Mouse (Mus musculus): ENCODE measurements around the gene Cideb. TPM values are rescaled to one million over a fixed set of nuclear protein-coding genes. Genes with fewer than 3 reads are reported as not detected.
A peak's percentile ranks its signal among the peaks of the same experiment; 100 is the strongest.

Gene Cideb
- polyA plus RNA-seq, 1 experiment from 2014 or later, result 1.7 TPM

DNA sequence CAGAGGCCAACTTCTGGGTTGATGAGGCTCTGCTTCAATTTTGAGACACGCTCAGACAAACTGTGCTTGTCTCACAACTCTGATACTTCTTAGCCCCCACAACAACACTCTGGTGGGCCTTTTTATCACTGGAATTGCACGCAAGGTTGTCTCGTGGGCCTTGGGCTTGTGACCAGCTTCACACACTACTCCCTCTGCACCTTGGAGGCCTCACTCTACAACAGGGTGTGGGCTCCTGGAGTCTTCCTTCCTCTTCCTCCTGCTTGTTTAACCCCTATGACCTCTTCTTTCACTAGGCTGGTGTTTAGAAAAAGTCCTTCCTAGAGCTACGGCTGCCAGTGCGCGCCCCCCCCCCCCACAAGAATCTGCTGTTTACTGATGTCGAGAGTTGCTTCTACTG, 18.5 kb upstream of the Cideb start:
- no peak overlapping the region for H3K4me3 ChIP-seq (ENCODE audit: low read depth, low read length)
- H3K27me3 ChIP-seq (ENCODE audit: control insufficient read depth, insufficient read depth, low read length), result peaks cover 8% of the 10 kb centered on the region
- H3K9me3 ChIP-seq (replicated peaks; ENCODE audit: control insufficient read depth, low read length), result no peaks in the 10 kb centered on the region
- H3K9ac ChIP-seq (ENCODE audit: low read depth, low read length), result no peak overlapping the region
- peaks cover 18% of the 10 kb centered on the region for H3K4me1 ChIP-seq (ENCODE audit: control insufficient read depth, insufficient read depth, low read length)
- no peak for ATAC-seq (replicated peaks; ENCODE audit: insufficient number of reproducible peaks, low FRiP score, low TSS enrichment)
- no peak overlapping the region; the same call in 1 of the 2 replicates for H3K4me2 ChIP-seq
- H3K27ac ChIP-seq (ENCODE audit: low read depth, low read length), result no peak overlapping the region
- H3K36me3 ChIP-seq (ENCODE audit: control insufficient read depth, insufficient read depth, low read length), result no peaks in the 10 kb centered on the region
- 55% methylated on average over 7 of the region's 7 CpGs for WGBS (ENCODE audit: insufficient replicate concordance)

DNA sequence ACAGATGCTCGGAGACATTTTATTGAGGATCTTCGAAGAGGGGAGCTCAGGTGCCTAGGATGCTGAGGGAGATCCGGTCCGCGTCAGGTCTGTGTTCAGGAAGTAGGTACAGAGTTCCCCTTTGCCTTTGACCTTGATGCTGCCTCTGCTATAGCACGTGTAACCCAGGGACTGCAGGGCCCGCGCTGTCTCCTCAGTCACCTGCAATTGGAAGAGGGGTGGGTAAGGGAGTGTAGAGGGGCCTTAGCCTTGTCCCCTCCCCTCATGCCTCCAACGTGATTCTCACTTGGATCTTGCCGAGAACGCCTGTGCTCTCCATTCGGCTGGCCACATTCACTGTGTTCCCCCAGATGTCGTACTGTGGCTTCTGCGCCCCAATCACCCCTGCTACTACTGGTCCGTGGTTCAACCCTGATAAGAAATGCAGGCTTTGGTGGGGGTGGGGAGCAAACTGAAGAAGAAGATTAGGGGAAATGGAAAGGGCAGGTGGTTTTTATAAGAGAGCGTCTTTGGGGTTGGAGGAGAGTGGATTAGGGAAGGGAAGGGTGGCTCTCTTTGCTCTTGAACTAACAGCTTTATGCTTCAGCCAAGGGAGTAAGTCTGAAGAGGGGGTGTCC, 10.9 kb upstream of the Cideb start:
- Histone ChIP-seq H3K36me3 (ENCODE audit: control insufficient read depth, insufficient read depth, low read length) (no peaks in the 10 kb centered on the region), H3K9ac (ENCODE audit: low read depth, low read length) (no peak overlapping the region), H3K4me3 (ENCODE audit: low read depth, low read length) (no peak overlapping the region), H3K27me3 (ENCODE audit: control insufficient read depth, insufficient read depth, low read length) (peaks cover 29% of the 10 kb centered on the region), H3K4me1 (ENCODE audit: control insufficient read depth, insufficient read depth, low read length) (peaks cover 4% of the 10 kb centered on the region), H3K27ac (ENCODE audit: low read depth, low read length) (no peak overlapping the region), H3K4me2 (no peak overlapping the region), H3K9me3 (replicated peaks; ENCODE audit: control insufficient read depth, low read length) (no peaks in the 10 kb centered on the region)
- 60% methylated on average over 16 of the region's 16 CpGs for WGBS (ENCODE audit: insufficient replicate concordance)
- ATAC-seq (replicated peaks; ENCODE audit: insufficient number of reproducible peaks, low FRiP score, low TSS enrichment), result no peak

DNA sequence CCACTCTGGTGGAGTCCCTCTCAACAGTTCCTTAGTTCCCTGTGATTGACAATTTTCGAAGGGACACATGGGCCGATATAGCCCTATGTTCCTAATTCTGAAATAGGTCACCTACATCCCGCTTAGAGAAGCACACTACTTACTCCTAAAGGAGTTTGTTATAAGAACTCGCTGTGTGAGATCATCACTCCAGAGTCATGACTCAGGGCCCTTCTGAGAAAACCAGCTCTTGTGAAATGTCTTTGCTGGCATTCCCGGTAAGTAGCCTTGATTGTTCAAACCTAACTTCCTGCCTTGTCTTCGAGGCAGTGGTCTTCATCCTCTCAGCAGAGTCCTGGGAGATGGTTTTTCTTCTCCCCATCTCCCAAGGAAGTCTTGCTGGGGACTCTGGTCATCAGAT, 10.3 kb upstream of the Cideb start:
- no peaks in the 10 kb centered on the region for H3K36me3 ChIP-seq (ENCODE audit: control insufficient read depth, insufficient read depth, low read length)
- H3K27me3 ChIP-seq (ENCODE audit: control insufficient read depth, insufficient read depth, low read length), result peaks cover 29% of the 10 kb centered on the region
- no peak overlapping the region for H3K9ac ChIP-seq (ENCODE audit: low read depth, low read length)
- no peaks in the 10 kb centered on the region for H3K9me3 ChIP-seq (replicated peaks; ENCODE audit: control insufficient read depth, low read length)
- peaks cover 4% of the 10 kb centered on the region for H3K4me1 ChIP-seq (ENCODE audit: control insufficient read depth, insufficient read depth, low read length)
- no peak overlapping the region for H3K4me3 ChIP-seq (ENCODE audit: low read depth, low read length)
- H3K27ac ChIP-seq (ENCODE audit: low read depth, low read length), result no peak overlapping the region
- H3K4me2 ChIP-seq, result no peak overlapping the region
- WGBS (ENCODE audit: insufficient replicate concordance), result 74% methylated on average over 6 of the region's 6 CpGs
- ATAC-seq (replicated peaks; ENCODE audit: insufficient number of reproducible peaks, low FRiP score, low TSS enrichment), result no peak

DNA sequence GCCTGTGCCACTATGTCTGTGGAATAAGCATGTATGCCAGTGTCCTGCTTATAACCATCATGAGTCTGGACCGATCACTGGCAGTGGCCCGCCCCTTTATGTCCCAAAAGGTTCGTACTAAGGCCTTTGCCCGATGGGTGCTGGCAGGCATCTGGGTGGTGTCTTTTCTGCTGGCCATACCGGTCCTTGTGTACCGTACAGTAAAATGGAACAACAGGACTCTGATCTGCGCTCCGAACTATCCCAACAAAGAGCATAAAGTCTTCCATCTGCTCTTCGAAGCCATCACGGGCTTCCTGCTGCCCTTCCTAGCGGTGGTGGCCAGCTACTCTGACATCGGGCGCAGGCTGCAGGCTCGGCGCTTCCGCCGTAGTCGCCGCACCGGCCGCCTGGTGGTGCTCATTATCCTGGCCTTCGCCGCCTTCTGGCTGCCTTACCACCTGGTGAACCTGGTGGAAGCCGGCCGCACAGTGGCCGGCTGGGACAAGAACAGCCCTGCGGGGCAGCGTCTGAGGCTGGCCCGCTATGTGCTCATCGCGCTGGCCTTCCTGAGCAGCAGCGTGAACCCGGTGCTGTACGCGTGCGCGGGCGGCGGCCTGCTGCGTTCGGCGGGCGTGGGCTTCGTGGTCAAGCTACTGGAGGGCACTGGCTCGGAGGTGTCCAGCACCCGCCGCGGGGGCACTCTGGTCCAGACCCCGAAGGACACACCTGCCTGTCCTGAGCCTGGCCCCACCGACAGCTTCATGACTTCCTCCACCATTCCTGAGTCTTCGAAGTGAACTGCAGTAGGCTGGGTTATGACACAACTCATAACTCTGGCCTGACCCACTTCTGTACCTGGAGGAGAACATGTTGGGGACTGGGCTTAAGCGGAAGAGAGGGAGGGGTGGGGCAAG, 9.5 kb upstream of the Cideb start:
- H3K27ac ChIP-seq (ENCODE audit: low read depth, low read length), result no peak overlapping the region

DNA sequence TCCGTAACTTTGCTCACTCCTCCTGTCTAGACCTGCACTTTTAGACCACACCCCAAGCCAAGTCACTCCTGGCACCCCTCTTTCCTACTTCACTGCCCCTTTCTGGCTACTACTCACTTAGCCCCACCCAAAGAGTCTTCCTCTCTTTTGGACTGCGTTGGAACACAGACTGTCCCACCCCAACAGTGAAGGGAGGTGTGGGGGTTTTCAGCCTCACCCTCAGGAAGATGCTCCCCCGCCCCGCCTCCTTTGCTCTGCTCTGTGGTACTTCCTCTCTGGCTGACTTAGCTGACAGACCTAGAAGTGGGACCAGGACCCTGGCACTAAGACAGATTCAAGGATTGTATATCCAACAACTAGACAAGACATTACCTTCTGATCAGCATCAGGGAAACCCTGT, 7.4 kb upstream of the Cideb start, which contains the start of gene Ltb4r1:
Gene Ltb4r1 (plus strand): TSS at position 267 of the 400 bp plus-strand sequence.
- no peak within 1 kb of the TSS for H3K4me3 ChIP-seq (ENCODE audit: low read depth, low read length)
- H3K36me3 ChIP-seq (ENCODE audit: control insufficient read depth, insufficient read depth, low read length), result no peaks in the 10 kb centered on the region
- no peak within 1 kb of the TSS for H3K9ac ChIP-seq (ENCODE audit: low read depth, low read length)
- no peak within 1 kb of the TSS for H3K4me2 ChIP-seq
- WGBS (ENCODE audit: insufficient replicate concordance), result 72% methylated on average over 4 of the region's 4 CpGs
- H3K27me3 ChIP-seq (ENCODE audit: control insufficient read depth, insufficient read depth, low read length), result peaks cover 38% of the 10 kb centered on the region
- H3K9me3 ChIP-seq (replicated peaks; ENCODE audit: control insufficient read depth, low read length), result no peaks in the 10 kb centered on the region
- peaks cover 11% of the 10 kb centered on the region for H3K4me1 ChIP-seq (ENCODE audit: control insufficient read depth, insufficient read depth, low read length)
- ATAC-seq (replicated peaks; ENCODE audit: insufficient number of reproducible peaks, low FRiP score, low TSS enrichment), result no peak
- H3K27ac ChIP-seq (ENCODE audit: low read depth, low read length), result no peak within 1 kb of the TSS

More for the DNA sequence above, 9.5 kb upstream of the Cideb start:
- peak; percentile 36; the same call in 1 of the 2 replicates for ATAC-seq (replicated peaks; ENCODE audit: insufficient number of reproducible peaks, low FRiP score, low TSS enrichment)
- Histone ChIP-seq H3K9me3 (replicated peaks; ENCODE audit: control insufficient read depth, low read length) (no peaks in the 10 kb centered on the region), H3K4me3 (ENCODE audit: low read depth, low read length) (peak overlapping the region; percentile 27), H3K36me3 (ENCODE audit: control insufficient read depth, insufficient read depth, low read length) (no peaks in the 10 kb centered on the region), H3K4me1 (ENCODE audit: control insufficient read depth, insufficient read depth, low read length) (peaks cover 11% of the 10 kb centered on the region), H3K27me3 (ENCODE audit: control insufficient read depth, insufficient read depth, low read length) (peaks cover 29% of the 10 kb centered on the region), H3K4me2 (peak overlapping the region; percentile 60), H3K9ac (ENCODE audit: low read depth, low read length) (peak overlapping the region; percentile 61; the same call in 1 of the 2 replicates)
- 11% methylated on average over 52 of the region's 52 CpGs for WGBS (ENCODE audit: insufficient replicate concordance)

DNA sequence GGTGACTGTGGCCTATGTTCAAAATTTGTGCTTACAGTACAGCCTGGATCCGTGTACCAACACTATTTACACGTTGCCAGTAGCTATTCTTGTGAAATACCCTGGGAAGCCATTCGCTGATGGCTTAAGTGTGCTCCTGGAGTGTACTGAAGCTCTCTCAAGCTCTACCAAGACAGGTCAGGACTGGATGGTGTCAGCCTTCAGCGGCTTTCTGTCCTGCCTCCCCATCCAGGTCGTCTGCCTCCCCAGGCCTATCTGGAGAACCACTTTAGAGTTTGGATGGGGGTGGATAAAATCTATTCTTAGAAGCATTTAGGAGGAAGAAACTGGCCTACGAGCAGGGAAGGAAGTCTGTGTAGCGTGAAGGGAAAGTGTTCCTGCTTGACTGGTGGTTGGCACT, 4.9 kb upstream of the Cideb start:
- Histone ChIP-seq H3K27ac (ENCODE audit: low read depth, low read length) (0 out of 2 replicates have a peak overlapping the region, but pooled peaks have one; percentile 50), H3K36me3 (ENCODE audit: control insufficient read depth, insufficient read depth, low read length) (no peaks in the 10 kb centered on the region), H3K27me3 (ENCODE audit: control insufficient read depth, insufficient read depth, low read length) (peaks cover 26% of the 10 kb centered on the region), H3K4me1 (ENCODE audit: control insufficient read depth, insufficient read depth, low read length) (peaks cover 14% of the 10 kb centered on the region), H3K4me3 (ENCODE audit: low read depth, low read length) (no peak overlapping the region), H3K4me2 (peak overlapping the region; percentile 97), H3K9ac (ENCODE audit: low read depth, low read length) (no peak overlapping the region), H3K9me3 (replicated peaks; ENCODE audit: control insufficient read depth, low read length) (no peaks in the 10 kb centered on the region)
- no peak for ATAC-seq (replicated peaks; ENCODE audit: insufficient number of reproducible peaks, low FRiP score, low TSS enrichment)
- 27% methylated on average over 7 of the region's 7 CpGs for WGBS (ENCODE audit: insufficient replicate concordance)

DNA sequence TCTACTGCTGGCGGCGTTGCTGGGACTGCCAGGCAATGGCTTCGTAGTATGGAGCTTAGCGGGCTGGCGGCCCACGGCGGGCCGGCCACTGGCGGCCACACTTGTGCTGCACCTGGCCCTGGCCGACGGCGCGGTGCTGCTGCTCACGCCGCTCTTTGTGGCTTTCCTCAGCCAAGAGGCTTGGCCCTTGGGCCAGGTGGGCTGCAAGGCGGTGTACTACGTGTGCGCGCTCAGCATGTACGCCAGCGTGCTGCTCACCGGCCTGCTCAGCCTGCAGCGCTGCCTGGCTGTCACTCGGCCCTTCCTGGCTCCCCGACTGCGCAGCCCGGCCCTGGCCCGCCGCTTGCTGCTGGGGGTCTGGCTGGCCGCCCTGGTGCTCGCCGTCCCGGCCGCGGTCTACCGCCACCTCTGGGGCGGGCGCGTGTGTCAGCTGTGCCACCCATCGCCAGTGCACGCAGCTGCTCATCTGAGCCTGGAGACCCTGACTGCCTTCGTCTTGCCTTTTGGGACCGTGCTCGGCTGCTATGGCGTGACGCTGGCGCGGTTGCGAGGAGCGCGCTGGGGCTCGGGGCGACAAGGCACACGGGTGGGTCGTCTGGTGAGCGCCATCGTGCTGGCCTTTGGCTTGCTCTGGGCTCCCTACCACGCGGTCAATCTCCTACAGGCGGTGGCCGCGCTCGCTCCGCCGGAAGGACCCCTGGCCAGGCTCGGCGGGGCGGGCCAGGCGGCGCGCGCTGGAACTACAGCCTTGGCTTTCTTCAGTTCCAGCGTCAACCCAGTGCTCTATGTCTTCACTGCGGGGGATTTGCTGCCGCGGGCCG, 4.0 kb upstream of the Cideb start:
- under 1% methylated on average over 76 of the region's 77 CpGs for whole genome bisulfite sequencing (ENCODE audit: insufficient replicate concordance)
- Histone ChIP-seq H3K9ac (ENCODE audit: low read depth, low read length) (peak overlapping the region; percentile 74), H3K4me1 (ENCODE audit: control insufficient read depth, insufficient read depth, low read length) (peaks cover 17% of the 10 kb centered on the region)

DNA sequence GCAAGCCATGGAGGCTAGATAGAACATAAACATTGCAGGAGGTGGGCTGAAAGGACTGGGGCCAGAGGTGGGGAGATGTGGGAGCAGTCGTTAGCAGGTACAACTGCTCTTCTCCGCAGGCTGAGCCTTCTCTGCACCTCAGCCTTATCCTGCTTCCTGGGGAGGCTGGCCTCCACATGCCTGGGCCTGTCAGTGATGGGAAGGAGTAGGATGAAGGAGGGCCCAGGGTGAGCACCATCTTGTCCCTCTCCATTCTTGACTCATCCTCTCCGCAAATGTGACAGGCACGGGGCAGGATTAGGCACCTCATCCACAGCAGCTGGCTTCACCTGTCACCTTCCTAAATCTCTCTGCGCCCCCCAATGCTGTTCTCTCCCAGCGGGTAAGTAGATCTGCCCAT, 2.9 kb upstream of the Cideb start, which contains the start of gene Ltb4r2:
Gene Ltb4r2 (plus strand): TSS at position 266 of the 400 bp plus-strand sequence.
- no peak for ATAC-seq (replicated peaks; ENCODE audit: insufficient number of reproducible peaks, low FRiP score, low TSS enrichment)
- H3K4me1 ChIP-seq (ENCODE audit: control insufficient read depth, insufficient read depth, low read length), result peaks cover 17% of the 10 kb centered on the region
- H3K9ac ChIP-seq (ENCODE audit: low read depth, low read length), result peak within 1 kb of the TSS; percentile 74
- no peak within 1 kb of the TSS for H3K27ac ChIP-seq (ENCODE audit: low read depth, low read length)
- H3K36me3 ChIP-seq (ENCODE audit: control insufficient read depth, insufficient read depth, low read length), result no peaks in the 10 kb centered on the region
- H3K4me3 ChIP-seq (ENCODE audit: low read depth, low read length), result peak within 1 kb of the TSS; percentile 50
- H3K4me2 ChIP-seq, result peak within 1 kb of the TSS; percentile 97
- peaks cover 20% of the 10 kb centered on the region for H3K27me3 ChIP-seq (ENCODE audit: control insufficient read depth, insufficient read depth, low read length)
- H3K9me3 ChIP-seq (replicated peaks; ENCODE audit: control insufficient read depth, low read length), result no peaks in the 10 kb centered on the region
- 64% methylated on average over 6 of the region's 6 CpGs for WGBS (ENCODE audit: insufficient replicate concordance)

More for the DNA sequence above, 4.0 kb upstream of the Cideb start:
- Histone ChIP-seq H3K27me3 (ENCODE audit: control insufficient read depth, insufficient read depth, low read length) (peaks cover 24% of the 10 kb centered on the region), H3K4me3 (ENCODE audit: low read depth, low read length) (peak overlapping the region; percentile 50), H3K4me2 (peak overlapping the region; percentile 97), H3K9me3 (replicated peaks; ENCODE audit: control insufficient read depth, low read length) (no peaks in the 10 kb centered on the region), H3K36me3 (ENCODE audit: control insufficient read depth, insufficient read depth, low read length) (no peaks in the 10 kb centered on the region), H3K27ac (ENCODE audit: low read depth, low read length) (no peak overlapping the region)
- peak; percentile 55 for ATAC-seq (replicated peaks; ENCODE audit: insufficient number of reproducible peaks, low FRiP score, low TSS enrichment)
